Mouse (Mus musculus) activated CD4-positive, CD25-positive, alpha-beta regulatory T cell (primary cell): ENCODE data around the gene Ndn. TPM values are rescaled to one million over a fixed set of nuclear protein-coding genes. Genes with fewer than 3 reads are reported as not detected.

Experiments
- polyA plus RNA-seq, 2 experiments: library from polyadenylated mRNA; unstranded; fragments of 100-300 nt; shearing (Covaris generic); gene quantifications; one replicate each; pipeline ENCODE4 v1.2.1; 2017

Ndn gene
- polyA plus RNA-seq: not detected

DNA sequence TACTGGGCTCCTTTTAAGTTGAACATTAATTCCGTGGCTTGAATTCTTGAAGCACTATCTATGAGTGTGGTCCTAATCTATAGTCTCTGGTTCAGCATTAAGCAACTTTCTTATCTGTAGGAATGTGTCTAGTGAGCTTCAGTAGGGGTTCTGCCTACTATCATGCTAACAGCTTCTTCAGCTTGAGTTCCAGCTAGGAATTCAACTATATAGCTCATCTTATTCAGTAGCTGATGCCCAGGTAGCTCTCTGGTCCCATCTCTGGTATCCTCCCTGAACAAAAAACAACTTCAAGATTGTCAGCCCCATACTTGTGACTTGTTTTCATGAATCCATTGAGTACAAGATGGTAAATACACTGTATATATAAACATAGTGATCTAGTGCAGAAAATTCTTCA lies at the start of gene Ndn:
Gene Ndn (plus strand): TSS at position 301 of the 400 bp plus-strand sequence.

DNA sequence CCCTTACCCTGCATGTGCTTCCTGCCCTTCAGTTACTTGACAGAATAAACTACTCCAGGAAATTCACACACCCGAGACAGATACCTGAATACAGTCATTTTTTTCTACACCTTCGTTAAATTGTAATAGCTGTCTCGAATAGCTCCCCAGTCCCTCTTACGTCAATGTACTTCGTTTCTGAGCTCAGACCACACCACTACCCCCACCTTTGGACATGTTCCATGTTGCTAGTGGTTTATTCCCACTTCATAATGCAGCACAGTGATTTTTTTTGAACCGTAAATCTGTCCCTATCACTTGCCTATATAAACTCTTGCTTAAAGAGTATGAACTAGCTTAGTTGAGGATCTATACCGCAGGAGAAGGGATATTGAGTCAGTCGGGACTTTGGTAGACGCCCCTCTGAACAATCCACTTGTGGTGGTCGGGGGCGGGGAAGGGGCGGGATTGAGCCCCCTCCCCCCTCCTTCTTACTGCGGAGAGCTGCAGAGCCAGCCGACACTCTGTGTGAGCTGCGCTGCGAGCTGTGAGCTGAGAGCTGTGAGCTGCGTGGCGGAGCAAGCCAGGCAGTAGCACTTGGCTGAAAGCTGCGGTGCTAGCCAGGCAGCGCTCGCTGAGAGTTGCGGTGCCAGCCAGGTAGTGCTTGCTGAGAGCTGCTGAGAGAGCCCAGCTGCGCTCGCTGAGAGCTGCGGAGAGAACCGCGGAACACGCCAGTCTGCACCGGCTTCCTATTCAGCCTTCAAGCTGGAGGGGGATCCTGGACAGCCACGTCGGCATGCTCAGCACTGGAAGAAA lies 30.3 kb downstream of the Ndn start, which contains the start of gene Magel2:
Gene Magel2 (plus strand): TSS at position 501 of the 795 bp plus-strand sequence.

Other genes with a start within 250 kb of the Ndn start
- gene Magel2, start 30.4 kb downstream of the Ndn start, polyA plus RNA-seq: not detected
- gene Mkrn3, start 73.6 kb downstream of the Ndn start, polyA plus RNA-seq: under 1 TPM in 1 of 2 experiments, not detected in 1; 0.58 TPM
- gene Peg12, start 117.9 kb downstream of the Ndn start, polyA plus RNA-seq: under 1 TPM; 0.08 to 0.44 TPM